Mouse (Mus musculus): ENCODE data around the gene Cradd.

DNA sequence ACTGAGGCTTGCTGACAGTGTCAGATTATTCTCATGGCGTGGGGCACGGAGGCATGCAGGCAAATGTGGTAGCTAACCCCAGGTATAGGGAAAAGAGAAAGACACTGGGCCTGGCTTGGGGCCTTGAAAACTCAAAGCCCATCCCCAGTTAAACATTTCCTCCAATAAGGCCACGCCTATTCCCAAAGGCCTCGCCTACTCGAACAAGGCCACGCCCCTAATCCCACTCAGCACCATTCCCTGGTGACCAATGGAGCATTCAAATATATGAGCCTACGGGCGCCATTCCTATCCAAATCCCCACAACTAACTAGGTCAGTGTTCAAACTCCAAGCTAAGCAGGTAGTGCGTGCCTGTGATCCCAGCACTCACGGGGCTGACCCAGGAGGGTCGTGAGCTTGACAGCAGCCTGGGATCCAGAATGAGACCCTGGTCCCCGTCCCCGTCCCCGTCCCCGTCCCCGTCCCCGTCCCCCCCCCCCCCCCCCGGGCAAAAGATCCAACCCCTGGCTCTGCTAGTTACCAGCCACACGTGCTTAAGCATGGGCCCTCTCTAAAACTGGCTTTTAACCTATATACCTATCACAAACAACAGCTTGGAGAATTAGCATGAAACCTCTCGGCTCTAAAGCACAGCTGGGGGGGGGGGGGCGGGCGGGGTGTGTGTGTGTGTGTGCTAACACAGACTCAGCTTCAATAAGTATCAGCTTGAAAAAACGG, 78.8 kb downstream of the Cradd start:
- no peak for TF ChIP-seq CTCF (IDR thresholded peaks at IDR 0.05; ENCODE audit: extremely low read depth, insufficient read length, insufficient replicate concordance, low read depth, low read length)
- TF ChIP-seq POLR2A (IDR thresholded peaks at IDR 0.05; ENCODE audit: low read depth, low read length) = no peak

All from small intestine, adult 2 months (tissue).